Mouse (Mus musculus) cerebellum, postnatal 4 days (tissue): ENCODE results near the gene Wdr20.
A peak's percentile ranks its signal among the peaks of the same experiment; 100 is the strongest.

Experiments
- DNase-seq, 2 experiments: peaks; one replicate each; pipeline ENCODE4 v3.0.0; 2022; ENCODE audit warnings: low spot score in 2 of 2, mixed read lengths in 1 of 2

Gene Wdr20

GRCm38 (mm10) chr12:110777853-110778252 lies 40.1 kb downstream of the Wdr20 start:
- DNase-seq = no peak

GRCm38 (mm10) chr12:110779296-110779695 lies 41.6 kb downstream of the Wdr20 start:
- no peak for DNase-seq

- no peak for DNase-seq
Observed at GRCm38 (mm10) chr12:110781181-110781580, 43.4 kb downstream of the Wdr20 start.

- no peak for DNase-seq
Observed at GRCm38 (mm10) chr12:110782278-110782677, 44.5 kb downstream of the Wdr20 start.

GRCm38 (mm10) chr12:110784211-110784610 lies 46.5 kb downstream of the Wdr20 start:
- no peak for DNase-seq

- DNase-seq = peak in 1 of 2 experiments; percentile 27
Observed at GRCm38 (mm10) chr12:110786243-110786642, 48.5 kb downstream of the Wdr20 start.

- DNase-seq = no peak
Observed at GRCm38 (mm10) chr12:110790580-110790979, 52.8 kb downstream of the Wdr20 start.

- DNase-seq = no peak
Observed at GRCm38 (mm10) chr12:110791026-110791425, 53.3 kb downstream of the Wdr20 start.

- no peak for DNase-seq
Observed at GRCm38 (mm10) chr12:110795035-110795434, 57.3 kb downstream of the Wdr20 start.

GRCm38 (mm10) chr12:110796748-110797147 lies 59.0 kb downstream of the Wdr20 start:
- DNase-seq = no peak

- DNase-seq = no peak
Observed at GRCm38 (mm10) chr12:110797202-110797601, 59.5 kb downstream of the Wdr20 start.

- DNase-seq = no peak
Observed at GRCm38 (mm10) chr12:110797842-110798431, 60.2 kb downstream of the Wdr20 start.

GRCm38 (mm10) chr12:110799226-110799625 lies 61.5 kb downstream of the Wdr20 start:
- DNase-seq = no peak

- DNase-seq = no peak
Observed at GRCm38 (mm10) chr12:110801876-110802464, 64.2 kb downstream of the Wdr20 start.

GRCm38 (mm10) chr12:110802674-110803297 lies 65.0 kb downstream of the Wdr20 start:
- DNase-seq = no peak

- DNase-seq = peak in 1 of 2 experiments; percentile 30
Observed at GRCm38 (mm10) chr12:110804261-110804660, 66.5 kb downstream of the Wdr20 start.

GRCm38 (mm10) chr12:110806301-110806970 lies 68.7 kb downstream of the Wdr20 start:
- DNase-seq = no peak

GRCm38 (mm10) chr12:110808430-110808829 lies 70.7 kb downstream of the Wdr20 start:
- DNase-seq = no peak

GRCm38 (mm10) chr12:110808848-110809247 lies 71.1 kb downstream of the Wdr20 start:
- DNase-seq = no peak

- no peak for DNase-seq
Observed at GRCm38 (mm10) chr12:110813132-110813531, 75.4 kb downstream of the Wdr20 start.

GRCm38 (mm10) chr12:110813624-110814023 lies 75.9 kb downstream of the Wdr20 start:
- no peak for DNase-seq

GRCm38 (mm10) chr12:110814924-110815323 lies 77.2 kb downstream of the Wdr20 start:
- no peak for DNase-seq

- no peak for DNase-seq
Observed at GRCm38 (mm10) chr12:110816833-110817232, 79.1 kb downstream of the Wdr20 start.
